Mouse (Mus musculus) forebrain, postnatal 0 days (tissue): Measurements from ENCODE around the gene Miox. TPM values are rescaled to one million over a fixed set of nuclear protein-coding genes. Genes with fewer than 3 reads are reported as not detected.

Source experiments
- ATAC-seq: fragments of 200-750 bp; cut with Nextera tagmentation; 2 replicates; pipeline ENCODE4 v1.8.0; 2017; ENCODE audit warnings: mild to moderate bottlenecking, moderate library complexity
- DNase-seq: peaks from one replicate; pipeline ENCODE4 v3.0.0-alpha.2; 2015
- H3K27ac ChIP-seq: fragments of 300-500 bp; sonication (generic); 2 replicates; pipeline ENCODE4 v1.5.1; 2014; ENCODE audit warnings: low read depth, mild to moderate bottlenecking, antibody characterized with exemption, low read length, moderate library complexity, mixed read lengths
- H3K27me3 ChIP-seq: fragments of 300-500 bp; sonication (generic); 2 replicates; pipeline ENCODE4 v1.6.1; 2014; ENCODE audit warnings: mild to moderate bottlenecking, low read length, mixed read lengths; ENCODE audit not compliant: insufficient read depth
- H3K36me3 ChIP-seq: fragments of 300-500 bp; sonication (generic); 2 replicates; pipeline ENCODE4 v1.6.1; 2014; ENCODE audit warnings: mild to moderate bottlenecking, moderate library complexity; ENCODE audit not compliant: insufficient read depth
- H3K4me1 ChIP-seq: fragments of 300-500 bp; sonication (generic); 2 replicates; pipeline ENCODE4 v1.6.1; 2014; ENCODE audit warnings: antibody characterized with exemption; ENCODE audit not compliant: insufficient read depth
- H3K4me2 ChIP-seq: fragments of 300-500 bp; sonication (generic); 2 replicates; pipeline ENCODE4 v1.6.1; 2014; ENCODE audit warnings: low read depth, mild to moderate bottlenecking, moderate library complexity
- H3K4me3 ChIP-seq: fragments of 300-500 bp; sonication (generic); 2 replicates; pipeline ENCODE4 v1.5.1; 2014; ENCODE audit warnings: low read depth, low read length, mixed read lengths
- H3K9ac ChIP-seq: fragments of 300-500 bp; sonication (generic); 2 replicates; pipeline ENCODE4 v1.6.1; 2014; ENCODE audit warnings: mild to moderate bottlenecking
- H3K9me3 ChIP-seq: fragments of 300-500 bp; sonication (generic); 2 replicates; pipeline ENCODE4 v1.6.1; 2016; ENCODE audit warnings: low read length
- CTCF ChIP-seq: sonication (generic); IDR thresholded peaks from 2 replicates; pipeline ENCODE4 v1.5.1; 2016; ENCODE audit warnings: antibody characterized with exemption, control low read depth, low read depth
- WGBS: fragments of 180-500 bp; shearing (Covaris S2); extraction: QIAGEN DNeasy Blood & Tissue Kit; methylation state at CpG from one replicate; pipeline ENCODE4 v1.1.7; 2014; 5-methylcytosine and 5-hydroxymethylcytosine counted together
- polyA plus RNA-seq: library from polyadenylated mRNA; unstranded; fragments of >200 nt; fragmentation: Nextera tagmentation; extraction: Ambion mirVana; gene quantifications from 2 replicates; pipeline ENCODE4 v1.2.1, GENCODE M21; 2015
- total RNA-seq: library from RNA; depleted of rRNA; stranded (reverse); fragments of >200 nt; gene quantifications from 2 replicates; pipeline ENCODE4 v1.2.3, GENCODE M21; 2014

Gene Miox
- total and polyA plus RNA-seq, 2 experiments from 2014 or later, result not detected

DNA sequence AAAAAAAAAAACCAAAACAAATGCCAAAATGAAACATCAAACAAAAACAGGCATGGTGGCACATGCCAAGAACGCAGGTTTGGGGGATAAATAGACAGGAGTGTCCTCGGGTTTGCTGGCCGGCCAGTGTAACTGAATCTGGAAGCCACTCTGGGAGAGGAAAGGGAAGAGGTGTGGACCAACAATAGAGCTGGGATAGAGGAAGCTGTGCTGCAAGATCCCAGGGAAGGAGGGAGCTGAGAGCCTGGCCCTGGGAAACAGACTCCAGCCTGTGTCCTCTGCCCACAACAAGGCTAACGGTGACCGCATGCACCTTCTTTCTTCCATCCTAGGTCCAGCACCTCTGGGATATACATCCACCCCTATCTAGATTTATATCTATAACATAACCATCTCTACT lies 16.2 kb downstream of the Miox start:
- whole genome bisulfite sequencing, result 83% methylated on average over 5 of the region's 5 CpGs
- Histone ChIP-seq H3K4me3 (no peak overlapping the region), H3K36me3 (peaks cover 31% of the 10 kb centered on the region), H3K4me2 (no peak overlapping the region), H3K4me1 (peaks cover 7% of the 10 kb centered on the region; the same call in 1 of the 2 replicates), H3K27ac (no peak overlapping the region), H3K9me3 (no peaks in the 10 kb centered on the region), H3K27me3 (no peaks in the 10 kb centered on the region), H3K9ac (no peak overlapping the region)
- no peak for TF ChIP-seq CTCF
- ATAC-seq (no peak), DNase-seq (no peak)

DNA sequence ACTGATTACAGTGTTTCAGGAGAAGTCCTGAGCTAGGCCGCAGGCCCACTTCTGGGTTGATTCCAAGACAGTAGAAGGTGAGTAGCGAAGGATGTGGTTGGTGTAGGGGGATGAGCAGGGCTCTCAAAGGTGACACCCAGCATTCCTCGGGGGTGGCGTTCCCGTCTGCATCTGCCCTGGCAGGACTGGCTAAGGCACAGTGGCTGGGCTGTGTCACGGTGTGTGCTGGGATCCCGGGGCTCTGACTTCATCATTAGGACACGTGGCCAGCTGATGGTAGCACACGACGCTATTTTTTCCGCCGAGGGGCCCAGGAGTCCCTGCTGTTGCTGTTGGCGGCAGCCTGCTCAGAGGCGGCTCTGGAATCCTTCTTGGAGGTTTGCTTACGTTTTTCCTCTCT lies 17.1 kb downstream of the Miox start:
- DNase-seq (no peak), ATAC-seq (no peak)
- Histone ChIP-seq H3K9me3 (no peaks in the 10 kb centered on the region), H3K4me2 (no peak overlapping the region), H3K27me3 (no peaks in the 10 kb centered on the region), H3K27ac (no peak overlapping the region), H3K9ac (no peak overlapping the region), H3K4me1 (peaks cover 7% of the 10 kb centered on the region; the same call in 1 of the 2 replicates), H3K36me3 (peaks cover 31% of the 10 kb centered on the region), H3K4me3 (no peak overlapping the region)
- WGBS, result 92% methylated on average over 15 of the region's 15 CpGs
- no peak for TF ChIP-seq CTCF

DNA sequence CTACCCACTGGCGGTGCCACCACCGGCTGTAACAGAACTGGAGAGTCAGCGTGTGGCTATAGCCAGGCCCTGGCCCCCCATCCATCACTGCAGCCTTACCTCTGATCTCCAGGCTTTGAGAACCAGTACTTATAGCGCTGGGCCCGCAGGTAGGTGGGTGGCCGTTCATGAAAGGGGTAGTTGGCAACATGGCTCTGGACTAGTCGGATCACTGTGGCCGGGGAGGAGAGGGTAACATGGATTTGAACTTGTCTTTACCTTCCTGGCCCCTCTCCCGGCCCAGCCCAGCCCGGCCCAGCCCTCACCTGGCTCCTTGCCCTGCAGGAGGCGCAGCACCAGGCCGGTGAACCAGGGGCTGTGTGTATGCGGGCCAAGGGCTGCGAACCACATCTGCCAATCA lies 17.9 kb downstream of the Miox start:
- ATAC-seq, result no peak
- H3K4me3 ChIP-seq, result no peak overlapping the region
- peaks cover 31% of the 10 kb centered on the region for H3K36me3 ChIP-seq
- no peaks in the 10 kb centered on the region for H3K9me3 ChIP-seq
- WGBS, result 95% methylated on average over 14 of the region's 14 CpGs
- H3K27ac ChIP-seq, result no peak overlapping the region
- no peak overlapping the region for H3K9ac ChIP-seq
- DNase-seq, result no peak
- H3K4me2 ChIP-seq, result no peak overlapping the region
- no peak for TF ChIP-seq CTCF
- no peaks in the 10 kb centered on the region for H3K27me3 ChIP-seq
- H3K4me1 ChIP-seq, result peaks cover 13% of the 10 kb centered on the region

DNA sequence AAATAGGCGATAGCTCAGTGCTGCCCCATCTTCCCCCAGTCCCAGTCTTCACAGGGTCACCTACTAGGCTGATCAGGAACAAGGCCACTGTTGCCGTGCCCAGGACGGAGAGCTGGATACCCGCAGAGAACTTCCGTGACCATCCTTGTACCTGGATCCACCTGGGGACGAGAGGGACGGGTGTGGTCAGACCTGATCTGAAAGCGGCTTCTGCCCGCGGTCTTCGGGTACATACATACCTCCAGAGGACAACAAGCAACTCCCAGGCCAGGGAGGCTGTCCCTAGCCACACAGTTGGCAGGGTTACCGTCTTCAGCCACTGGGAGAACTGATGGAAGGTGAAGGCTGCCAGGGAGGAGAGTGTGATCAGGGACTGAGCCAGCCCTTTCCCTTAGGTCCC lies 18.6 kb downstream of the Miox start:
- Histone ChIP-seq H3K4me2 (no peak overlapping the region), H3K27me3 (no peaks in the 10 kb centered on the region), H3K4me1 (peaks cover 16% of the 10 kb centered on the region), H3K9ac (no peak overlapping the region), H3K9me3 (no peaks in the 10 kb centered on the region), H3K27ac (no peak overlapping the region), H3K36me3 (peaks cover 31% of the 10 kb centered on the region), H3K4me3 (no peak overlapping the region)
- WGBS, result 97% methylated on average over 12 of the region's 12 CpGs
- no peak for TF ChIP-seq CTCF
- DNase-seq (no peak), ATAC-seq (no peak)

DNA sequence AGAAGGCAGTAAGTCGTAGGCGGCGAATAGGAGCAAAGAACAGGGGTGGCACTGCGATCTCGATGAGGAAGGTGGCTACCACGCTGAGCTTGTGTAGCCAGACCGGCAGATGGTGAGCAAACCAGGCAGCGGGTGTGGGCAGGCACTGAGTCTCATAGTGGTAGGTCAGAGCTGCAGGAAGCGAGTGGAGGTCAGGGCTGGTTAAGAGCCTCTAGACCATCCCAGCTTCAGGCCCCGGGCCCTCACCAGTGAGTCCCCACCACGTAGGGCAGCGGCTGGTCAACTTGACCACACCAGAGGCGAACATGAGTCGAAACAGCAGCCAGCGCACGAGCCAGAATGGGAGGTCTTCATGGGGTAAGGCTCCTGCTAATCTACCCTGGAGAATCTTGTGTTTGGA lies 19.6 kb downstream of the Miox start:
- DNase-seq (no peak), ATAC-seq (no peak)
- Histone ChIP-seq H3K27me3 (no peaks in the 10 kb centered on the region), H3K9me3 (no peaks in the 10 kb centered on the region), H3K36me3 (peaks cover 32% of the 10 kb centered on the region), H3K4me3 (no peak overlapping the region), H3K4me2 (no peak overlapping the region), H3K9ac (no peak overlapping the region), H3K4me1 (peaks cover 16% of the 10 kb centered on the region), H3K27ac (no peak overlapping the region)
- WGBS, result 94% methylated on average over 16 of the region's 16 CpGs
- TF ChIP-seq CTCF, result no peak

DNA sequence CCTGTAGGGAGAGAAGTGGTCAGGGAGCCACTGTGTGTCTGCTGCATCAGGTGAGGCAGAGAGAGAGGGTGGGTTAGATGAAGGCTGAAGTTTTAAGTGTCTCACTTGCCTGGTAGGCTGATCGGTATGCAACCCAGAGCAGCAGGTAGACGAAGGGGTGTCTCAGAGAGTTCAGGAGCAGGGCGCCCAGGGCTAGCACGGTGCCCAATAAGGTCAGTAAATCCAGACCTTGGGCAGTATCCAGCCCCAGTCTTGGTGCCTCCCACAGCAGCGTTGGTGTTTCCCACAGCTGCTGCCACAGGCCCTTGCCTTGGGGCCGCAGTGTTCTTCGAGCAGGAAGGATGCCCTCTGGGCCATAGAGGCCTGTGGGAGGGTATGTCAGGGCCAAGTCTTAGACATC lies 20.3 kb downstream of the Miox start:
- Histone ChIP-seq H3K9ac (peak overlapping the region; percentile 78), H3K4me2 (peak overlapping the region; percentile 87), H3K27ac (no peak overlapping the region), H3K9me3 (no peaks in the 10 kb centered on the region), H3K4me1 (peaks cover 16% of the 10 kb centered on the region), H3K4me3 (peak overlapping the region; percentile 82; the same call in 1 of the 2 replicates), H3K27me3 (no peaks in the 10 kb centered on the region), H3K36me3 (peaks cover 34% of the 10 kb centered on the region)
- TF ChIP-seq CTCF, result no peak
- DNase-seq (no peak), ATAC-seq (no peak)
- WGBS, result 84% methylated on average over 7 of the region's 7 CpGs

DNA sequence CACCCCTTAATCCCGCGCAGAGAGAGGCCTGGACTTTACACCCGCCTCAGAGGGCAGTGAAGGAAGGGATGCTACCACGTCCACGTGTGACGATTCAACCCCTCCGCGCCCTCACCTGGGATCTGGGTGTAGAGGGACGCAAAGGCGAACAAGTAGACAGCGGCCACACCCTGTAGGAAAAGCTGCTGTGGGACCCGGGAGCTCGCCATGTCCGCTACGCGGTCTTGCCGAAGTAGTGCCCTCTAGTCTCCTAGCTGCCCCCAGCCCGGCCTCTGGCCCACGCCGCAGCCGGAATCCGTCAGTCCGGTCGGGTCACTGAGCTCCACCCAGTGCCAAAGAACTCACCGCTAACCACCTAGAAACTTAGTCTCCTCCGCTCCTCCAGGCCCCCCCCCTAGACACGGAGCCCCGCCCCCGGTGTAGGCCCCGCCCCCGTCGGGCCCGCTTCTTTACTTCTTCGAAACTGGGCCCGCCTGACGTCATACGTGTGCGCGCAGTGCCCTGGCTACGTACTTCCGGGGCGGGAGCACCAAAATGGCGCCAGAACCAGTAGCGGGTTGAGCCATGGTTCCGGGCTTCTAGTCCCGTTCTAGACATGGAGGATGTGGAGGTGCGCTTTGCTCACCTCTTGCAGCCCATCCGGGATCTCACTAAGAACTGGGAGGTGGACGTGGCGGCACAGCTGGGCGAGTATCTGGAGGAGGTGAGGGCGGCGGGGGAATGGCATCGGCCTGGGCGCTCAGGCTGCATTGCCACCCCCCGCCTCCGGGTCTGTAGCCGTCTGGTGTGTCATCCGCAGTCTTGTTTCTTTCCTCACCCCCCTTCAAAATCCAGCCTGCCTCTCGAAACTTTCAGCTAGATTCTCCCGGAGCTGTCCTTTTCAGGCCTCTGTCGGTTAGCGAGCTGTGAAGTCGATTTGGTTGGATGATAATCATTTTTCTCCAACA lies 21.3 kb downstream of the Miox start, which contains the start of the genes Lmf2 and Ncaph2:
Gene Lmf2, minus strand, starts transcription at position 419 of the 947 bp plus-strand sequence.
Gene Ncaph2, plus strand, starts transcription at position 479 of the 947 bp plus-strand sequence.
- Histone ChIP-seq H3K9ac (peak within 1 kb of the TSS; percentile 78), H3K4me3 (peak within 1 kb of the TSS; percentile 82), H3K27me3 (no peaks in the 10 kb centered on the region), H3K4me1 (peaks cover 16% of the 10 kb centered on the region), H3K4me2 (peak within 1 kb of the TSS; percentile 87), H3K27ac (peak within 1 kb of the TSS; percentile 91), H3K9me3 (no peaks in the 10 kb centered on the region), H3K36me3 (peaks cover 34% of the 10 kb centered on the region)
- ATAC-seq (peak; percentile 96), DNase-seq (peak; percentile 98)
- 1% methylated on average over 64 of the region's 64 CpGs for WGBS
- 0 out of 2 replicates have a peak, but pooled peaks have one; percentile 5 for TF ChIP-seq CTCF
